Mouse (Mus musculus) layer of hippocampus, postnatal 10 days (tissue): Measurements from ENCODE around the gene Nsun6. TPM values are rescaled to one million over a fixed set of nuclear protein-coding genes. Genes with fewer than 3 reads are reported as not detected.

ENCODE experiments used
- DNase-seq, 2 experiments: peaks; one replicate each; pipeline ENCODE4 v3.0.0; 2021; ENCODE audit warnings: low spot score in 2 of 2
- total RNA-seq, 2 experiments: library from RNA; stranded (reverse); gene quantifications; 2 replicates each; pipeline ENCODE4 v1.2.3; 2021

The Nsun6 gene
- total RNA-seq, 2 experiments from 2014 or later, result 10.6 to 15.7 TPM

DNA sequence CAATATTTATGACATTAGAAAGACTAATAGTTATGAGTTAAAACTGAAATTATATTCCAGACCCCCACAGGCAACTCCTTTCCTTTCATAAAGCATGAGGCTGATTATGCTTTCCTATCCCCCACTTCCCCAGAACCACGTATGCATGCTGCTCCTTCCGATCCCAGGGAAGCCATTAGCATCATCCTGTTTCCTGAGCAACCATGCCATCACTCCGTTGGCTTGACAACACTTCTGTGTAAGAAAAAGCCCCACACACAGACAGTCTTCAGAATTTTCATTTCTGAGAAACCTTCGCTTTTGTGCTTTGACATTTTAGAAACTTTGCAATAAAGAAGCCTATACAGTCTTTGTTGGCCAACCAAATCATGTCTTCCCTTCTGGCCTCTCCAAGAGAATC lies 58.8 kb downstream of the Nsun6 start:
- DNase-seq, result peak in 1 of 2 experiments; percentile 14

- no peak for DNase-seq
Observed at GRCm38 (mm10) chr2:14992531-14992930, 62.3 kb downstream of the Nsun6 start.

GRCm38 (mm10) chr2:14989350-14989749 lies 65.5 kb downstream of the Nsun6 start:
- DNase-seq, result no peak

GRCm38 (mm10) chr2:14988451-14988850 lies 66.4 kb downstream of the Nsun6 start:
- DNase-seq, result no peak

DNA sequence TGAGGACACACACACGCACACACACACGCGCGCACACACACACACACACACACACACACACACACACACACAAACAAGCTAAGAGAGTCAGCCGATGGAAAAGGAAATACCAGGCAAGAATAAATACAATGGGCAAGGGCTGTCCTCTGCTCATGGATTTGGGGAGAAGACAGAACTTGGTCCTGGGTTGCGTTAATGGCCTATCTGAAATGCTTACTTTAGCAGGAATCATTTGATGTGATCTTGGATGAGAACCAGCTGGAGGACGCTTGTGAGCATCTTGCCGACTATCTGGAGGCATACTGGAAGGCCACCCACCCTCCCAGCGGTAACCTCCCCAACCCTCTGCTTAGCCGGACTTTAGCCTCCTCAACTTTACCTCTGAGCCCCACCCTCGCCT lies 70.8 kb downstream of the Nsun6 start:
- DNase-seq, result no peak

DNA sequence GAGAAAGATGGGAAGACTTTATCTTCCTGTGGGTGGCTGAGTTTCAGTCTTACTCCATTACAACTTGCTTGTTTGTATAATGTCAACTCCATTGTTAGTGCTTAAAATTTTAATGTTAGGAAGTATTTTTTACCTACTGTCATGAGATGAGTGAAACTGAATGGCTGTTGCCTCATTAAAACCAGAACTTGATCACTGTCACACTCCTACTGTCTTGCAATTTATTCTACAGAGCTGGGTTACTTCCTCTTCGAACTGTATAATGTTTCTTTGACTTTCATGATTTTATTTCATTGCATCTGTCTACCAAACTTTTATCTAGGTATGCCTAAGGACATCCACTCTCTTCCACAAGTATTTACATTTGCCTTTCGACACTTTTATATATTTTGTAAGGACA lies 93.4 kb downstream of the Nsun6 start:
- DNase-seq, result no peak

DNA sequence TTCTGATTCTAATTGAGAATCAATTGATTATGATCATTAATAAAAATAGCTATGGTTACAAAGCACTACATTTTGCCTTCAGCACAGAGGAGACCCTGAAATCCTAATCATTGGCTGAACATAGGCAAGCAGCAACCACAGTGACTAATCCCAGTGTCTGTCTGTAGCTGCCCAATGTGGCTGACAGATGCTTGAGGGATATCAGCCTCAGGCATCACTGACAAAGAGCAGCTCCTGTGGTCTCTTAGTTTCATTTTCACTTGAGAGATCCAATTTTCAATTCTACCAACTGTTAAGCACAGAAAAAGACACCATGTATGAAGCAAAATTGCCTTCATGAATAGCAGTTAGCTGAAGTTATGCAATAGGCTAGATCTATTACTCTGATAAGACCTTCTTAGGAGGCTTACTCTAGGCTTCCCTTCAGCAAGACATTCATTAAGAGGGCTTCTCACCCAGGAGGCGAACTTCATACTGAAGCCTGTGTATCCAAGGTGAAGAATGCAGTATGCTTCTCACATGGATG lies 93.8 kb downstream of the Nsun6 start:
- no peak for DNase-seq

DNA sequence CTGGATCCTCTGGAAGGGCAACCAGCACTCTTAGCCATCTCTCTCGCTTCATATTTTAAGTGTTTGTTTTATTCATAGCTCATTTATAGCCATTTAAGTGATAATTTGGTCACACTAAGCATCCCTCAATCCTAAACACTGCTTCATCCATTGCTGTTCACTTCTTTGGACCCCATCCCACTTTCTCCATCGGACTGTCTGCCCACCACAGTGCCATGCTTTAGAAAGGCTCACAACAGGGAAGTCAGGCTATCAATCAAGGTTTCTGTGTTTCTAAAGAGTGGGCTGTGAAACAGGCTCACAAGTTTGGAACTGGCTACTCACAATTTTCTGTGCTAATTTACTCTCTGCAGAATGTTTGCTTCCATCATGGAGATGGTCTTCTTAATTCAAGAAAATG lies 101.8 kb downstream of the Nsun6 start:
- DNase-seq, result no peak

Other genes starting within 250 kb of the Nsun6 start
- 10 to 100 TPM; 44.3 to 50.4 TPM for gene Arl5b, start 5.7 kb downstream of the Nsun6 start, total RNA-seq